Mouse (Mus musculus) adrenal gland, adult 10 weeks (tissue): Measurements from ENCODE around the gene Gm20388. TPM values are rescaled to one million over a fixed set of nuclear protein-coding genes. Genes with fewer than 3 reads are reported as not detected.

ENCODE experiments used
- polyA plus RNA-seq: library from polyadenylated mRNA; stranded (reverse); fragments of 350-450 nt; fragmentation: Illumina TruSeq; extraction: RNeasy Lipid Tissue Mini Kit (QIAGEN cat#74804); gene quantifications from one replicate; pipeline ENCODE4 v1.2.3, GENCODE M21; 2014; ENCODE audit warnings: low read depth, low replicate concordance

Gm20388 gene
- polyA plus RNA-seq, result 7.6 TPM

GRCm38 (mm10) chr8:119910547-119911257 lies at the start of gene Gm20388:
Gm20388 (plus strand) TSS chr8:119910841.

GRCm38 (mm10) chr8:119861706-119862389 lies 48.8 kb upstream of the Gm20388 start, which contains the start of gene Klhl36:
Klhl36 (plus strand) TSS chr8:119862266.

GRCm38 (mm10) chr8:119909944-119910546 lies 596 bp upstream of the Gm20388 start, which contains the start of gene Usp10:
Usp10 (plus strand) TSS chr8:119910360.

GRCm38 (mm10) chr8:119992249-119992648 lies 81.6 kb downstream of the Gm20388 start, which contains the start of gene Crispld2:
Crispld2 (plus strand) TSS chr8:119992438.

GRCm38 (mm10) chr8:120101068-120101972 lies 190.7 kb downstream of the Gm20388 start, which contains the start of gene Zdhhc7:
Zdhhc7 (minus strand) TSS chr8:120101482.

GRCm38 (mm10) chr8:120113758-120114255 lies 203.2 kb downstream of the Gm20388 start, which contains the start of gene 6430548M08Rik:
6430548M08Rik (plus strand) TSS chr8:120114152.

GRCm38 (mm10) chr8:120177318-120178123 lies 266.9 kb downstream of the Gm20388 start, which contains the start of gene Fam92b:
Fam92b (minus strand) TSS chr8:120177466.

GRCm38 (mm10) chr8:120227891-120228591 lies 317.4 kb downstream of the Gm20388 start, which contains the start of gene Gse1:
Gse1 (plus strand) TSS chr8:120228456.

GRCm38 (mm10) chr8:120588908-120589771 lies 678.5 kb downstream of the Gm20388 start, which contains the start of gene Gins2:
Gins2 (minus strand) TSS chr8:120589304.

GRCm38 (mm10) chr8:120647532-120647931 lies 736.9 kb downstream of the Gm20388 start, which contains the start of gene 1190005I06Rik:
1190005I06Rik (minus strand) TSS chr8:120647632.

GRCm38 (mm10) chr8:120667561-120668373 lies 757.1 kb downstream of the Gm20388 start, which contains the start of the genes Gm27021 and Cox4i1:
Gm27021 (minus strand) TSS chr8:120668079.
Cox4i1 (plus strand) TSS chr8:120668222.

GRCm38 (mm10) chr8:120668374-120668905 lies 757.8 kb downstream of the Gm20388 start, which contains the start of gene Emc8:
Emc8 (minus strand) TSS chr8:120668573.

GRCm38 (mm10) chr8:120735770-120736481 lies 825.3 kb downstream of the Gm20388 start, which contains the start of gene Irf8:
Irf8 (plus strand) TSS chr8:120736358.

GRCm38 (mm10) chr8:121084210-121084951 lies 1173.7 kb downstream of the Gm20388 start, which contains the start of gene Foxf1:
Foxf1 (plus strand) TSS chr8:121084386.

GRCm38 (mm10) chr8:121107668-121108656 lies 1197.3 kb downstream of the Gm20388 start, which contains the start of gene Mthfsd:
Mthfsd (minus strand) TSS chr8:121108392.

